23 mouse cellular contexts compared by ENCODE assay signal in genomic region chr1:151208944-151209343, GRCm38 (mm10). TPM values are rescaled to one million over a fixed set of nuclear protein-coding genes. Genes with fewer than 3 reads are reported as not detected.
DNase-seq lines count a peak whose midpoint lies in the region; ATAC-seq and TF ChIP-seq lines count a peak whose summit lies in the region.
"Not testable (repeated sequence)": the region's sequence is repeated elsewhere in the genome, so short reads cannot be mapped to it uniquely, and the experiment has no call there.
"Had no signal": no experiment of that assay in that cellular context is flagged by ENCODE, and none has a peak within 500 bp of the region (broad histone marks: within the 10 kb centered on the region; RNA-seq: fewer than 3 reads in every experiment).

No protein-coding gene starts in this region.

- not testable (repeated sequence) for TF ChIP-seq CTCF in MEL (IDR thresholded peaks at IDR 0.05 in 2 of 3, conservative IDR thresholded peaks at IDR 0.05 in 1 of 3; ENCODE audit: control insufficient read depth in 1 of 3, insufficient read depth in 1 of 3, low read depth in 2 of 3, low read length in 3 of 3, poor library complexity in 1 of 3, severe bottlenecking in 1 of 3); liver, embryonic 14.5 days (IDR thresholded peaks at IDR 0.05; ENCODE audit: low read depth)

- not testable (repeated sequence) for H3K4me2 ChIP-seq in heart, embryonic 12.5 days; liver, embryonic 11.5 days; liver, embryonic 13.5 days; liver, embryonic 14.5 days (ENCODE audit: low read depth); liver, embryonic 15.5 days; liver, embryonic 16.5 days (ENCODE audit: low read depth, low read length)

- not testable (repeated sequence) for H3K27me3 ChIP-seq in MEL (ENCODE audit: control insufficient read depth in 1 of 2, insufficient read depth in 2 of 2, low read length in 2 of 2); heart, embryonic 12.5 days (replicated peaks); liver, embryonic 11.5 days (replicated peaks; ENCODE audit: control insufficient read depth, insufficient read depth, low read length); liver, embryonic 13.5 days; liver, embryonic 14.5 days (ENCODE audit: control insufficient read depth, insufficient read depth, low read length); liver, embryonic 15.5 days; liver, embryonic 16.5 days (ENCODE audit: control insufficient read depth, insufficient read depth, low read depth, low read length)

- TF ChIP-seq EP300 in MEL (IDR thresholded peaks at IDR 0.05; ENCODE audit: low read depth in 1 of 2, low read length in 2 of 2): peak; percentile 27 to 38; a peak in 1 of 4 replicates
- not testable (repeated sequence) for TF ChIP-seq EP300 in liver, embryonic 14.5 days (IDR thresholded peaks at IDR 0.05; ENCODE audit: low read depth)

- H3K9me3 ChIP-seq in MEL (replicated peaks; ENCODE audit: insufficient read depth, low read length); heart, embryonic 12.5 days (replicated peaks); liver, embryonic 11.5 days (ENCODE audit: control insufficient read depth, low read length); liver, embryonic 13.5 days (replicated peaks); liver, embryonic 14.5 days (ENCODE audit: control insufficient read depth, low read length); liver, embryonic 15.5 days (replicated peaks); liver, embryonic 16.5 days (replicated peaks; ENCODE audit: control insufficient read depth, low read length): not testable (repeated sequence)

- H3K9ac ChIP-seq in MEL (ENCODE audit: control insufficient read depth, low read depth, low read length, poor library complexity, severe bottlenecking); heart, embryonic 12.5 days; liver, embryonic 11.5 days (ENCODE audit: low read depth, low read length); liver, embryonic 13.5 days; liver, embryonic 14.5 days (replicated peaks); liver, embryonic 15.5 days; liver, embryonic 16.5 days (ENCODE audit: low read depth, low read length): not testable (repeated sequence)

- not testable (repeated sequence) for H3K4me3 ChIP-seq in MEL (ENCODE audit: control insufficient read depth in 1 of 2, insufficient read depth in 1 of 2, low read depth in 2 of 2, low read length in 2 of 2); heart, embryonic 12.5 days; liver, embryonic 11.5 days (ENCODE audit: low read depth, low read length); liver, embryonic 13.5 days (replicated peaks); liver, embryonic 14.5 days (ENCODE audit: insufficient read depth in 1 of 2, low read depth in 2 of 2, low read length in 2 of 2); liver, embryonic 15.5 days (replicated peaks); liver, embryonic 16.5 days (ENCODE audit: low read depth, low read length)

- not testable (repeated sequence) for H3K79me2 ChIP-seq in MEL (ENCODE audit: control insufficient read depth, insufficient read depth, low read length, poor library complexity)

- not testable (repeated sequence) for TF ChIP-seq POLR2A in MEL (IDR thresholded peaks at IDR 0.05; ENCODE audit: control insufficient read depth in 1 of 2, insufficient read depth in 1 of 2, low read depth in 1 of 2, low read length in 2 of 2, poor library complexity in 1 of 2)

- not testable (repeated sequence) for H3K36me3 ChIP-seq in MEL (ENCODE audit: control insufficient read depth in 1 of 2, insufficient read depth in 2 of 2, low read length in 2 of 2); heart, embryonic 12.5 days; liver, embryonic 11.5 days (ENCODE audit: control insufficient read depth, insufficient read depth, low read length); liver, embryonic 13.5 days; liver, embryonic 14.5 days (replicated peaks; ENCODE audit: control insufficient read depth, insufficient read depth, low read depth); liver, embryonic 15.5 days (replicated peaks); liver, embryonic 16.5 days (ENCODE audit: control insufficient read depth, insufficient read depth)

- DNase-seq in MEL (ENCODE audit: low read depth, low spot score); liver, embryonic 11.5 days (ENCODE audit: low spot score); liver, embryonic 13.5 days; liver, embryonic 14.5 days (ENCODE audit: low read depth in 3 of 3, low spot score in 3 of 3): not testable (repeated sequence)

- not testable (repeated sequence) for H3K27ac ChIP-seq in MEL (ENCODE audit: control insufficient read depth, low read depth, low read length); heart, embryonic 12.5 days (ENCODE audit: poor library complexity, severe bottlenecking); liver, embryonic 11.5 days (ENCODE audit: low read depth, low read length); liver, embryonic 13.5 days; liver, embryonic 14.5 days; liver, embryonic 15.5 days (replicated peaks); liver, embryonic 16.5 days (ENCODE audit: low read length)

- peak; percentile 48; the same call in 1 of the 2 replicates for ATAC-seq in heart, embryonic 12.5 days (ENCODE audit: insufficient number of reproducible peaks, low FRiP score)
- peak; percentile 27; the same call in 1 of the 2 replicates for ATAC-seq in liver, embryonic 11.5 days (replicated peaks; ENCODE audit: low FRiP score)
- peak; percentile 52; the same call in 1 of the 2 replicates for ATAC-seq in liver, embryonic 13.5 days (ENCODE audit: low read depth)
- peak; percentile 54; the same call in 1 of the 2 replicates for ATAC-seq in liver, embryonic 14.5 days (ENCODE audit: insufficient read depth)
- peak; percentile 49; the same call in 1 of the 2 replicates for ATAC-seq in liver, embryonic 15.5 days (ENCODE audit: insufficient read depth)
- peak; percentile 55 for ATAC-seq in liver, embryonic 16.5 days (ENCODE audit: low read depth)

- TF ChIP-seq RAD21 in MEL (IDR thresholded peaks at IDR 0.05; ENCODE audit: low read depth, low read length): not testable (repeated sequence)

- not testable (repeated sequence) for H3K4me1 ChIP-seq in MEL (ENCODE audit: control insufficient read depth in 1 of 2, insufficient read depth in 2 of 2, low read length in 2 of 2); heart, embryonic 12.5 days (replicated peaks); liver, embryonic 11.5 days (replicated peaks; ENCODE audit: control insufficient read depth, insufficient read depth, low read length); liver, embryonic 14.5 days (replicated peaks; ENCODE audit: control insufficient read depth in 2 of 2, insufficient read depth in 2 of 2, low read length in 1 of 2); liver, embryonic 16.5 days (ENCODE audit: control insufficient read depth, low read depth, low read length)
- H3K4me1 ChIP-seq in liver, embryonic 13.5 days (replicated peaks): peaks cover 23% of the 10 kb centered on the region
- H3K4me1 ChIP-seq in liver, embryonic 15.5 days (replicated peaks): peaks cover 13% of the 10 kb centered on the region; the same call in 1 of the 2 replicates

RNA-seq across cellular contexts. Expression of gene Gm47996, which starts 1.0 kb away (rescaled TPM):
- not detected in 2 replicates for total RNA-seq in MEL (2012; rRNA removed)
- not detected for polyA plus RNA-seq in MEL (2012; ENCODE audit: insufficient read depth in 1 of 2, insufficient read length in 2 of 2, low read depth in 1 of 2, low replicate concordance in 2 of 2, missing spikeins in 1 of 2)
- 0.32 TPM in 1 of 2 replicates, not detected in the other for polyA plus RNA-seq in heart, embryonic 12.5 days (2016; fragmentation: Nextera tagmentation; extraction: Ambion mirVana)
- 0.26 and 0.27 TPM in 2 replicates for polyA plus RNA-seq in liver, embryonic 11.5 days (2014; fragmentation: Nextera tagmentation; extraction: Ambion mirVana)
- polyA plus RNA-seq in liver, embryonic 13.5 days (2015; fragmentation: Nextera tagmentation; extraction: Ambion mirVana): 0.36 and 0.63 TPM in 2 replicates
- 0.42 and 0.52 TPM in 2 replicates for polyA plus RNA-seq in liver, embryonic 14.5 days (2012; rRNA removed)
- 0.46 TPM in 1 of 2 replicates, not detected in the other for polyA plus RNA-seq in liver, embryonic 14.5 days (2014; fragmentation: Nextera tagmentation; extraction: Ambion mirVana)
- polyA plus RNA-seq in liver, embryonic 15.5 days (2015; fragmentation: Nextera tagmentation; extraction: Ambion mirVana): 0.18 and 0.31 TPM in 2 replicates
- polyA plus RNA-seq in liver, embryonic 16.5 days (2015; fragmentation: Nextera tagmentation; extraction: Ambion mirVana): 0.12 and 0.20 TPM in 2 replicates
- total RNA-seq: adrenal gland, adult 18-20 months; adrenal gland, adult 2 months; adrenal gland, adult 8-10 months; adrenal gland, postnatal 10 days; adrenal gland, postnatal 14 days; adrenal gland, postnatal 25 days; adrenal gland, postnatal 36 days; adrenal gland, postnatal 4 days; CH12.LX had no signal
- polyA plus RNA-seq: activated CD4-positive, CD25-positive, alpha-beta regulatory T cell, adult 4 months; adrenal gland, adult 2 months; C2C12; CD4-positive, CD25-positive, alpha-beta regulatory T cell, adult 4 months; cerebellum, adult 2 months; Patski had no signal

RNA-seq across cellular contexts. Expression of gene 3110040M04Rik, which starts 5.0 kb away (rescaled TPM):
- 0.19 TPM in 1 of 2 replicates, not detected in the other for total RNA-seq in MEL (2012; rRNA removed)
- under 1 TPM in 1 of 2 experiments, not detected in 1; 0.25 TPM for polyA plus RNA-seq in MEL (2012; ENCODE audit: insufficient read depth in 1 of 2, insufficient read length in 2 of 2, low read depth in 1 of 2, low replicate concordance in 2 of 2, missing spikeins in 1 of 2)
- 0.36 and 0.55 TPM in 2 replicates for polyA plus RNA-seq in heart, embryonic 12.5 days (2016; fragmentation: Nextera tagmentation; extraction: Ambion mirVana)
- 1.0 and 1.2 TPM in 2 replicates for polyA plus RNA-seq in liver, embryonic 11.5 days (2014; fragmentation: Nextera tagmentation; extraction: Ambion mirVana)
- 0.31 and 0.66 TPM in 2 replicates for polyA plus RNA-seq in liver, embryonic 13.5 days (2015; fragmentation: Nextera tagmentation; extraction: Ambion mirVana)
- polyA plus RNA-seq in liver, embryonic 14.5 days (2012; rRNA removed): 1.2 and 1.5 TPM in 2 replicates
- polyA plus RNA-seq in liver, embryonic 14.5 days (2014; fragmentation: Nextera tagmentation; extraction: Ambion mirVana): 1.2 and 1.3 TPM in 2 replicates
- polyA plus RNA-seq in liver, embryonic 15.5 days (2015; fragmentation: Nextera tagmentation; extraction: Ambion mirVana): 0.39 and 1.0 TPM in 2 replicates
- 0.84 and 1.4 TPM in 2 replicates for polyA plus RNA-seq in liver, embryonic 16.5 days (2015; fragmentation: Nextera tagmentation; extraction: Ambion mirVana)
- total RNA-seq: adrenal gland, adult 18-20 months; adrenal gland, adult 2 months; adrenal gland, adult 8-10 months; adrenal gland, postnatal 10 days; adrenal gland, postnatal 14 days; adrenal gland, postnatal 25 days; adrenal gland, postnatal 36 days; adrenal gland, postnatal 4 days; CH12.LX had no signal
- polyA plus RNA-seq: activated CD4-positive, CD25-positive, alpha-beta regulatory T cell, adult 4 months; adrenal gland, adult 2 months; brain, embryonic 14.5 days; C2C12; CD4-positive, CD25-positive, alpha-beta regulatory T cell, adult 4 months; cerebellum, adult 2 months; Patski had no signal

RNA-seq across cellular contexts. Expression of gene Gm47995, which starts 10.7 kb away (rescaled TPM):
- total RNA-seq in MEL (2012; rRNA removed): not detected in 2 replicates
- under 1 TPM in 1 of 2 experiments, not detected in 1; 0.18 TPM for polyA plus RNA-seq in MEL (2012; ENCODE audit: insufficient read depth in 1 of 2, insufficient read length in 2 of 2, low read depth in 1 of 2, low replicate concordance in 2 of 2, missing spikeins in 1 of 2)
- polyA plus RNA-seq in heart, embryonic 12.5 days (2016; fragmentation: Nextera tagmentation; extraction: Ambion mirVana): 0.45 and 0.49 TPM in 2 replicates
- polyA plus RNA-seq in liver, embryonic 11.5 days (2014; fragmentation: Nextera tagmentation; extraction: Ambion mirVana): 0.36 and 0.52 TPM in 2 replicates
- 0.68 and 1.1 TPM in 2 replicates for polyA plus RNA-seq in liver, embryonic 13.5 days (2015; fragmentation: Nextera tagmentation; extraction: Ambion mirVana)
- polyA plus RNA-seq in liver, embryonic 14.5 days (2012; rRNA removed): 0.88 and 1.1 TPM in 2 replicates
- 0.71 and 0.76 TPM in 2 replicates for polyA plus RNA-seq in liver, embryonic 14.5 days (2014; fragmentation: Nextera tagmentation; extraction: Ambion mirVana)
- polyA plus RNA-seq in liver, embryonic 15.5 days (2015; fragmentation: Nextera tagmentation; extraction: Ambion mirVana): 0.74 and 0.82 TPM in 2 replicates
- 0.64 and 0.98 TPM in 2 replicates for polyA plus RNA-seq in liver, embryonic 16.5 days (2015; fragmentation: Nextera tagmentation; extraction: Ambion mirVana)
- total RNA-seq: adrenal gland, adult 18-20 months; adrenal gland, adult 2 months; adrenal gland, adult 8-10 months; adrenal gland, postnatal 10 days; adrenal gland, postnatal 14 days; adrenal gland, postnatal 25 days; adrenal gland, postnatal 36 days; adrenal gland, postnatal 4 days; CH12.LX had no signal
- polyA plus RNA-seq: activated CD4-positive, CD25-positive, alpha-beta regulatory T cell, adult 4 months; adrenal gland, adult 2 months; brain, embryonic 14.5 days; CD4-positive, CD25-positive, alpha-beta regulatory T cell, adult 4 months; cerebellum, adult 2 months; Patski had no signal

RNA-seq across cellular contexts. Expression of gene Gm8947, which starts 16.8 kb away (rescaled TPM):
- 0.08 TPM in 1 of 2 replicates, not detected in the other for total RNA-seq in MEL (2012; rRNA removed)
- not detected for polyA plus RNA-seq in MEL (2012; ENCODE audit: insufficient read depth in 1 of 2, insufficient read length in 2 of 2, low read depth in 1 of 2, low replicate concordance in 2 of 2, missing spikeins in 1 of 2)
- polyA plus RNA-seq in heart, embryonic 12.5 days (2016; fragmentation: Nextera tagmentation; extraction: Ambion mirVana): 0.28 and 0.89 TPM in 2 replicates
- polyA plus RNA-seq in liver, embryonic 11.5 days (2014; fragmentation: Nextera tagmentation; extraction: Ambion mirVana): 0.55 and 1.1 TPM in 2 replicates
- polyA plus RNA-seq in liver, embryonic 13.5 days (2015; fragmentation: Nextera tagmentation; extraction: Ambion mirVana): 1.2 and 1.6 TPM in 2 replicates
- 0.92 and 1.4 TPM in 2 replicates for polyA plus RNA-seq in liver, embryonic 14.5 days (2012; rRNA removed)
- polyA plus RNA-seq in liver, embryonic 14.5 days (2014; fragmentation: Nextera tagmentation; extraction: Ambion mirVana): 0.45 and 1.2 TPM in 2 replicates
- polyA plus RNA-seq in liver, embryonic 15.5 days (2015; fragmentation: Nextera tagmentation; extraction: Ambion mirVana): 1.2 and 1.3 TPM in 2 replicates
- polyA plus RNA-seq in liver, embryonic 16.5 days (2015; fragmentation: Nextera tagmentation; extraction: Ambion mirVana): 1.2 and 1.3 TPM in 2 replicates
- total RNA-seq: adrenal gland, adult 18-20 months; adrenal gland, adult 2 months; adrenal gland, adult 8-10 months; adrenal gland, postnatal 10 days; adrenal gland, postnatal 14 days; adrenal gland, postnatal 25 days; adrenal gland, postnatal 36 days had no signal
- polyA plus RNA-seq: activated CD4-positive, CD25-positive, alpha-beta regulatory T cell, adult 4 months; adrenal gland, adult 2 months; brain, embryonic 14.5 days; CD4-positive, CD25-positive, alpha-beta regulatory T cell, adult 4 months; cerebellum, adult 2 months; Patski had no signal

RNA-seq across cellular contexts. Expression of gene Gm47985, which starts 26.6 kb away (rescaled TPM):
- 0.19 and 0.26 TPM in 2 replicates for total RNA-seq in MEL (2012; rRNA removed)
- under 1 TPM in 1 of 2 experiments, not detected in 1; 0.25 TPM for polyA plus RNA-seq in MEL (2012; ENCODE audit: insufficient read depth in 1 of 2, insufficient read length in 2 of 2, low read depth in 1 of 2, low replicate concordance in 2 of 2, missing spikeins in 1 of 2)
- 2.9 and 3.1 TPM in 2 replicates for polyA plus RNA-seq in heart, embryonic 12.5 days (2016; fragmentation: Nextera tagmentation; extraction: Ambion mirVana)
- 1.7 and 1.9 TPM in 2 replicates for polyA plus RNA-seq in liver, embryonic 11.5 days (2014; fragmentation: Nextera tagmentation; extraction: Ambion mirVana)
- 2.7 and 2.8 TPM in 2 replicates for polyA plus RNA-seq in liver, embryonic 13.5 days (2015; fragmentation: Nextera tagmentation; extraction: Ambion mirVana)
- 2.0 and 2.1 TPM in 2 replicates for polyA plus RNA-seq in liver, embryonic 14.5 days (2012; rRNA removed)
- polyA plus RNA-seq in liver, embryonic 14.5 days (2014; fragmentation: Nextera tagmentation; extraction: Ambion mirVana): 1.7 and 2.2 TPM in 2 replicates
- polyA plus RNA-seq in liver, embryonic 15.5 days (2015; fragmentation: Nextera tagmentation; extraction: Ambion mirVana): 1.9 and 2.2 TPM in 2 replicates
- 1.4 and 1.8 TPM in 2 replicates for polyA plus RNA-seq in liver, embryonic 16.5 days (2015; fragmentation: Nextera tagmentation; extraction: Ambion mirVana)
- total RNA-seq: adrenal gland, adult 18-20 months; adrenal gland, adult 2 months; adrenal gland, adult 8-10 months; adrenal gland, postnatal 10 days; adrenal gland, postnatal 14 days; adrenal gland, postnatal 25 days; adrenal gland, postnatal 36 days; adrenal gland, postnatal 4 days; CH12.LX; ES-E14 had no signal
- polyA plus RNA-seq: activated CD4-positive, CD25-positive, alpha-beta regulatory T cell, adult 4 months; adrenal gland, adult 2 months; brain, embryonic 14.5 days; CD4-positive, CD25-positive, alpha-beta regulatory T cell, adult 4 months; cerebellum, adult 2 months; Patski had no signal
